Mouse (Mus musculus): Measurements from ENCODE around the gene Clpb.

The Clpb gene

DNA sequence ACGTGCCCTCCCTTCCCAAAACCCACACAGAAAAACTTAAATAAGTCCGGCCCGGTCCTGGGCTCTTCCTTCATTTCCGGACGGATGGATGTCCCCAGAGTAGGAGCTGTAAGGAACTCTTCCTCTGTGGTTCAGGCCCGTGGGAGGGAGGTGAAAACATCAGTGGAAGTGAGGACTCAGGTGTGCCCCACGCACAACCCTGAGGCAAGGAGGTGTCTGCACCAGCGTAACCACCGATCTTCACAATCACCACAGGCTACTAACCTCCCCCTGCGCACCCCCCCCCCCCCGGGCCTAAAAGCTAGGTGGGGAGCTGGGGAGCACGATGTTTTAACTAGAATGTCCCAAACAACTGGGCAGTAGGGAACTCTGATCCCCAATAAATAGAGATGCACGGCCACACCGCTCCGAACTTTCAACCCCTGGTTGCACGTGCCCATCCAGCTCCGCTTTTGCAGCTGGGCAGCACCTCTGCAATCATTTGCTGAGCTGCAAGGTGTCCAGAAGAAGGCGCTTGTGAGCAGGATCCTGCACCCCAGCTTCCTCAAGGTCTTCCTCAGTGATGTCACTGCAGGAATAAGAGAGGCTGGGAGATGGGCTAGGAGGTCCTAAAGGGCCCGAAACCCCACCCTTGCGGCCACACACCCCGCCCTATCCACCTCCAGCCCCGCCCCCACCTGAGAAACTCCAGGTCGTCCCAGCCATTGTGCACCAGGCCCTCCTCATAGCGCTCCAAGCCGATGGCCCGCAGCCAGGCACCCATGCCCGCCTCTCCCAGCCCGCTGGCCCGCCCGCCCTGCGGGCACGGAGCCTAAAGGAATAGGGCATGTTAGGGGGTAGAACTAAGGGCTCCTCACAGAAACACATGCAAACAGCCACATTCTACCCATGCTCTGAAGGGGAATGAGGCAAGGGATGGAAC, 159.7 kb downstream of the Clpb start:
- DNase-seq = peak; percentile 67

DNA sequence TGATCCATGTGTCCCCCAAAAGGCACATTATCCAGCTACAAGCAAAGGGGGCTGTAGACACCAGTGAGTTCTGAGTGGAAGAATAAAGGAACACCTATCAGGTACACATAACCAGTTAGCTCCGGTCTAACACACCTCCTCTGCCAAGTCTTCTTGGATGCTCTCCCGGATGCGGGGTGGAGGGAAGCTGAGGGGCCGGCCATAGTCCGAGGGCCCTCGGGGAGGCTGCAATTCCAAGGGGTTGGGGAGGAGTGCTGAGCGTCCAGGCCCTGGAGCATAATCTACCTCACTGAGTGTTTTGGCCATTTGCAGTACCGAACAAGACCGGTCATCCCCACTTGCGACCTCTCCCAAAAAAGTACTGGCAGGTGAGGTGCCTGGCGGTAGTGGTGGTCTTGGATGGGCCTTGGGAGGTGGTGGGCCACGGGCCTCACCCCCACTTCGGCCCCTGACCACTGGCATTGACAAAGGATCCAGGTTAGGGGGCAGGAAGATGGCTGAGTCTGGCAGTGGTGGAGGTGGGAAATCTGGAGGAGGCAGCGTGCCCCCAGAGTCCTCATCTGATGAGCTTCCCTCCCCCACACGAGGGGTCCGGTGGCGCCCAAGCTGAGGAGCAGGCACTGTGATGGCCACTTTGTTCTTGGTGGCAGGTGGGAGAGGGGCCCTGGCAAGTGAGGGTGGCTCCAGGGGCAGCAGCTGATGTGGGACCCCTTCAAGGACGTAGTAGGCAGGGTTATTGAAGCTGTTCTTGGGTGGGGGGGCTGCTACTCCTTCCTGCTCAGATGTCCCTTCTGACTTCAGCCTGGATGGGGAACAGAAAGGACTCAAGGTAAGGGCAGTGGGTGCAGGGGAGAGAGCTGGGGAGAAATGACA, 160.6 kb downstream of the Clpb start:
- no peak for DNase-seq

DNA sequence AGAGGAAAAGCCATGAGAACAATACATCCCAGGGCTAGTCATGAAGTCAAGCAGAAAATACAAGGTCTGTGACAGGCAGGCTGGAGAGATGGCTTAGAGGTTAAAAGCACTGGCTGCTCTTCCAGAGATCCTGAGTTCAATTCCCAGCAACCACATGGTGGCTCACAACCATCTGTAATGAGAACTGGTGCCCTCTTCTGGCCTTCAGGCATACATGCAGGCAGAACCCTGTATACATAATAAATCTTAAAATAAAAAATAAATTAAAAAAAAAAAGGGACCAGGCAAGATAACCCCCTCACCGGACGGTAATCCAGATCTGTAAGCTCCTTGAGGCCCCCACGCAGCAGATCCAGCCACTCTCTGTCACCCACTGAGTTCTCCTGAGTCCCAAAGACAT, 166.9 kb downstream of the Clpb start:
- no peak for DNase-seq

GRCm38 (mm10) chr7:101831437-101831836, 168.0 kb downstream of the Clpb start:
- no peak for DNase-seq

- no peak for DNase-seq
These were observed 168.9 kb downstream of the Clpb start for GRCm38 (mm10) chr7:101832372-101832771.

DNA sequence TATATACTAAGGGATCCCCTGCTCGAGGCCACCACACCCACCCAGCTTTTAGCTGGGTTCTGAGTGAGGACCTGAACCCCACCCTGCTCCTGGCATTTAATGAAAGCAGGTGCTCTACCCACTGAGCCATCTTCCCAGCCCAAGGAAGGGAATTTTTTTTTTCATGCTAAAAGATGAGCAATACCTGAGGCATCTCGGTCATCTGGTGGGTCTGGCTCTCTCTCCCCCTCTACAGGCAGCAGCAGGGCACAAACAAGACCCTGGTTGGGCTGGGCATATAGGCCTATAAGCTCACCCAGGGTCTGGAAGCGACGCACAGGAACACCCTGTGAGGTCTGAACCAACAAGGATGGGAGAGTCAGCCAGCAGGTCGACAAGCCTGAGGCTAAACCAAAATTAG, 169.9 kb downstream of the Clpb start:
- DNase-seq = no peak

DNA sequence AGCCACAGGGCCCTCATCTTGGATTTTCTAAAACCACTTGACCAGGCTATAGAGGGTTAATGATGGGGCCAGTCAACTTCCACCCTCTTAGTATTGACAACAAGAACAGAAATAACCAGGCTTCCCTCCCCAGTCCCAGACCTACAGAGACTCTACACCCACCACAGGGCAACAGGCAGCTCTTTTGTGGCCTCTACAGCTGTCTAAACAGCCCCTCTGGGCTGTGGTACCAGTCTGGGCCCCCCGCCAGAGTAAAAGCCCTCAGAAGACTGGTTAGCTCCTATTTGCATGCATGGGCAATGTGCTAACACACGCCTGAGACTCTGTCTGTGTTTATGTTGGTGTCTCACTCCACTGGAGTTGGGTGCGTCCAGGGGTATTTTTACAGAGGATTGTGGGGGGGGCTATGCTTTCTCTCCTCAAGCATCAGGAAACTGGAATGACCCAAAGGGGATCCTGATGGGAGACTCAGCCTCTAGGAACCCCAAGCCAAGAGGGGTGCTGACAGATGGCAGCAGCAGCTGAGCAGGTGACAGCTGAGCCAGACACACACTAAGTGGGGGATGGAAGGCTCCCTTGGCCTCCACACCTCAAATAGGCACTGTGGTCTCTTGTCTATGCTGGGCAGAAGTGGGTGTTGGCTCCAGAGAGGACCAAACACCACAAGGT, 170.6 kb downstream of the Clpb start:
- DNase-seq = no peak

DNA sequence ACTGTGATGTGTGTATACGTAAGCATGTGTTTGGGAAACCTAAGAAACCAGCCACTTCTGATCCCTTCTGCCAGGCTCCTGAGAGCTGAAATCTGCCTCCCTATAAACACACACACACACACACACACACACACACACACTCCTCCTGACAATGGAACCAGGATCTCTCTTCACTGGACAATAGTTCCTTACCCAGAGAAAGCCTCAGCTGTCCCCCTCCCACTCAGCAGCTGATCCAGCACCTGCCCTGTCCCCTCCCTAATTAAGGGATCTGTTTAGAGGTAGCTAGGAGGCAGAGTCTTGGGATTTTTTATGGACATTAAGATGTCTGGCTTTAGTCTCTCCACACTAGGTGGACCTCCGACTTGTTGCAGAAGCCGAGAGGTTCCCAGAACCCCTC, 171.5 kb downstream of the Clpb start:
- DNase-seq = no peak

- DNase-seq = no peak
These were observed 172.2 kb downstream of the Clpb start for GRCm38 (mm10) chr7:101835457-101836109.

DNA sequence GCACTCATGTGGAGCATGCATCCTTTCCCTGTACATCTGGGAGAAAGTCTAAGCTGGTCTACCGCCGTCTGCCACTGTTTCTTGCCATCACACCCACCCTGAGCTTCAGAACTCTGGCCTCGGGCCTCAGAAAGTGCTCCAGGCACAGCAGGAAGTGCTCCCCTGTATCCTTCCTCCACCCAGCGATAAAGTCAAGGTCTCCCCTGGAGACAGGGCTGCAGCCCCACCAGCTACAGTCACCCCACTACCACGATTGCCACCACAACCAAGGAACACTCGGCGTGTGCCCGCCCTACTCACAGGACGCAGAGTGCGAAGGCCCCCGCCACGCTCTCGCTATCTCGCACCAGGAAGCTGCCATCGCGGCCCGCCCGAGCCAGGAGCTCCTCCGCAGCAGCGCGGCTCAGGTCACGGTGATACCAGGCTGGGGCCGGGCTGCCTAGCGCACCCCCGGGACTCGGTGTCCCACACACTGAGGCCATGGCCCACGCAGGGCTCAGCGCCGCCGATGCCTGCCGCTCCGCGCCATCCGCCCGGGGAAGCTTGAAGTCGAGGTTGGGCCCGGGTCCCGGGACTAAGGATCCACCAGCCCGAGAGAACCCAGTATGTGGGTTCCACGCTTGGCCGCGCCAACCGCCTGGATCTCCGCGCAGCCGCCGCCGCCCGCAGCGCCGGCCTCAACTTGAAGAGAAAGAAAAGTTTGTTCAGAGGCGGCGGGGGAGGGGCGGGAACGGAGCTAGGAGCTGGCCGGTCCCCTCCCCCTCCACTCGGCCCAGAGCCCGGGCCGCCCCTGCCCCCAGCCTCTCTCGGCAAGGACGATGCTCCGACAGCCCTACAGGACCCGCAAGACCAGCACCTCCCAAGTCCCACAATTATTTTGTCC, 173.1 kb downstream of the Clpb start:
- DNase-seq = peak; percentile 92

DNA sequence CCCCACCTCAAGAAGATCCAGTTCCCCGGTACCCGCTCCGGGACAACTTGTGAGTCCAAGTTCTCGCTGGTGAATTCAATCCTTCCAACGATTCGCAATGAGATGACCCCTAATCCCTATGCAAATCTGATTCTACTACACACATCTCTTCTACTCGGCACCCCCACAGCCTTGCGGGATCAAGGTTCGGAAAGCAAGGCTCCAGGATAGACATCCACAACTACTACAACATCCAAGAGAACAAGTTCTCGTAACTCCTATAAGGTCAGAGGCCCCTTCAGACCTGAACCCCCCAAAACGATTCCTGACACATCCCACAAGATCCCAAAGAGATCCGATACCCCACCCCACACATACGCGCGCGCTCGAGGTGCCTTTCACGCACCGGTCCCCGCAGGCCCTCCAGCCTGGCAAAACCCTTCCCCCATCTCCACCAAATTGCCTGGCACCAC, 173.7 kb downstream of the Clpb start:
- DNase-seq = no peak

DNA sequence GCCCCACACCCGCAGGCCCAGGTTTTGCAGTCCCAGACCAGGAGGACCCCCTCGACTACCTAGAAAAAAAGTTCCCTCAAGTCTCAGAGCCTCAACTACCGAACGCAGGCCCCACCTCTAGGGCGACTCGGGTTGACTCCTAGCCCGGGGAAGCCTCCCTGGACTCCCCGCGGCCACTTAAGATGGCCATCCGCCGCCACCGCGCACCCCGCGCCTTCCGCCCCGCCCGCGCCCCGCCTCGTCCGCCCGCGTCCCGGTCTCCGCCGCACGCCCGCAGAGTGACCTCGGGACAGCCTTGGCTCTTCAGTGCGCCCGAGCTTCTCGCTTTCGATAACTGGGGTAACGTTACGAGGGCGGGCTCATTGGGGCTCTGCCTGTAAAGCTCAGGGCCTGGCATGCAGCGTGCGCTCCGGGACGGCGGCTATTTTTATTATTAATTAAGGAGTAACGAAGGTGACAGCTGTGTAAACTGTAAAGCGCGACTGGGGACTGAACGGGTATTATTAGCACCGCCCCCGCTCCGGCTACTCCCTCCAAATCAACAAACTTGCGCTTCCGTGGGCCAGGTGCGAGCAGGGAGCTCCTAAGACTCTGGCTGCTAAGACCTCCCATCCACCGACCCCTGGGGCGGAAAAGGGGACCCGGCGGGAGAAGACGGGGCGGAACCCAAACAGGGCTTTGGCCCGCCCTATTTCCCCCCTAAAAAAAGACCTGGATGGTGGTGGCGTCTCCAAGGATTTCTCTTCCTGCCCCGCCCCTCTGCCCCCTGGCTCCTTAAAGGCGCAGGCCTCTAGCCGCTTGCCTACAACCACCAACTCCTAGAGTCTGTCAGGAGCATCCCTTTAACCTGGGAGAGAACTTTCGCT, 174.4 kb downstream of the Clpb start, which contains the start of gene Inppl1:
Gene Inppl1, minus strand, starts transcription at position 624 of the 866 bp plus-strand sequence.
- peak; percentile 93 for DNase-seq

DNA sequence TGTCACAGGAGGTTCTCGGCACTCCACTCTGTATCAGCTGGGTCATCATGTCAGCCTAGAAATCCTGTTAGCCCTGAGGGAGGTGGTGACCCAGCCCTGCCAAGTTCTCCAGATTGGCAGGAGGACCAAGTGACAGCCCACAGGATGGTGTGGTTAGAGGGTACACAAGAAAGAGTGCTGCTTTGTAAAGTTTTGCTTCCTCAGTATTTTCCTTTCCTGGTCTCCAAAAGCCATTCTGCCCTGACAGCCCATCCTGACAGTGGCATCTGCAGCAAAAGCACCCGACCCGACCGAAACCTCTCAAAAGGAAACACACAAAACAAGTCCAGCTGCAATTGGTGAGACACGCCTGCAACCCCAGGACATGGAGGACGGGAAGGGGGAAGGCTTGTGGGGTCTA, 180.8 kb downstream of the Clpb start:
- DNase-seq = no peak
